Mouse (Mus musculus) bone marrow macrophage, adult 2 months (primary cell): ENCODE measurements around the gene Fam78a. TPM values are rescaled to one million over a fixed set of nuclear protein-coding genes. Genes with fewer than 3 reads are reported as not detected.
"Not testable (repeated sequence)": the region's sequence is repeated elsewhere in the genome, so short reads cannot be mapped to it uniquely, and the experiment has no call there.

Experiments used
- H3K27ac ChIP-seq: 2 replicates; pipeline ENCODE4 v1.5.1; 2012; ENCODE audit warnings: low read depth, low read length; ENCODE audit not compliant: insufficient read depth
- H3K4me1 ChIP-seq: 2 replicates; pipeline ENCODE4 v1.6.1; 2012; ENCODE audit warnings: low read length; ENCODE audit not compliant: control insufficient read depth, insufficient read depth
- H3K4me3 ChIP-seq: 2 replicates; pipeline ENCODE4 v1.5.1; 2012; ENCODE audit warnings: mild to moderate bottlenecking, low read length, moderate library complexity; ENCODE audit not compliant: insufficient read depth
- CTCF ChIP-seq: IDR thresholded peaks from 2 replicates; pipeline ENCODE4 v1.5.1; 2012; ENCODE audit warnings: low read depth, mild to moderate bottlenecking, low read length, moderate library complexity
- POLR2A ChIP-seq: IDR thresholded peaks from 2 replicates; pipeline ENCODE4 v1.6.1; 2012; ENCODE audit warnings: mild to moderate bottlenecking, low read depth, low read length, borderline replicate concordance
- polyA plus RNA-seq: library from polyadenylated mRNA; stranded (reverse); fragments of >200 nt; gene quantifications from 2 replicates; pipeline ENCODE4 v1.2.4, GENCODE M21; 2012; ENCODE audit not compliant: missing spikeins, insufficient read depth, insufficient read length

The Fam78a gene
- polyA plus RNA-seq, 1 experiment = 16.5 TPM

- no peak overlapping the region for H3K27ac ChIP-seq
- no peak overlapping the region for H3K4me3 ChIP-seq
These were observed 38.6 kb downstream of the Fam78a start for GRCm38 (mm10) chr2:32046009-32046408.

GRCm38 (mm10) chr2:32045375-32045774 is 39.3 kb downstream of the Fam78a start:
- no peak overlapping the region for H3K4me3 ChIP-seq

More at GRCm38 (mm10) chr2:32046009-32046408, 38.6 kb downstream of the Fam78a start:
- no peaks in the 10 kb centered on the region for H3K4me1 ChIP-seq
- no peak for TF ChIP-seq POLR2A
- TF ChIP-seq CTCF = no peak

GRCm38 (mm10) chr2:32043836-32044235 is 40.8 kb downstream of the Fam78a start:
- Histone ChIP-seq H3K4me3 (no peak overlapping the region), H3K27ac (no peak overlapping the region), H3K4me1 (peaks cover 11% of the 10 kb centered on the region)
- TF ChIP-seq CTCF = no peak
- TF ChIP-seq POLR2A = no peak

More at GRCm38 (mm10) chr2:32045375-32045774, 39.3 kb downstream of the Fam78a start:
- TF ChIP-seq POLR2A (no peak), CTCF (no peak)
- H3K27ac ChIP-seq = no peak overlapping the region
- H3K4me1 ChIP-seq = no peaks in the 10 kb centered on the region

- TF ChIP-seq POLR2A = no peak
- peaks cover 31% of the 10 kb centered on the region for H3K4me1 ChIP-seq
- H3K4me3 ChIP-seq = no peak overlapping the region
- H3K27ac ChIP-seq = no peak overlapping the region
These were observed 43.6 kb downstream of the Fam78a start for GRCm38 (mm10) chr2:32041087-32041486.

- H3K4me3 ChIP-seq, H3K27ac ChIP-seq: not testable (repeated sequence)
- peaks cover 31% of the 10 kb centered on the region for H3K4me1 ChIP-seq
These were observed 44.0 kb downstream of the Fam78a start for GRCm38 (mm10) chr2:32040646-32041045.

- no peak for TF ChIP-seq CTCF
- no peak for TF ChIP-seq POLR2A
- Histone ChIP-seq H3K4me1 (peaks cover 31% of the 10 kb centered on the region), H3K27ac (peak overlapping the region; percentile 72), H3K4me3 (peak overlapping the region; percentile 32; the same call in 1 of the 2 replicates)
These were observed 46.0 kb downstream of the Fam78a start for GRCm38 (mm10) chr2:32038661-32039081.

GRCm38 (mm10) chr2:32037279-32037858 is 47.3 kb downstream of the Fam78a start:
- no peak for TF ChIP-seq CTCF
- TF ChIP-seq POLR2A = no peak
- Histone ChIP-seq H3K4me1 (peaks cover 31% of the 10 kb centered on the region), H3K27ac (peak overlapping the region; percentile 72), H3K4me3 (no peak overlapping the region)

GRCm38 (mm10) chr2:32034206-32034605 is 50.5 kb downstream of the Fam78a start:
- no peak overlapping the region for H3K4me3 ChIP-seq
- no peak for TF ChIP-seq CTCF
- no peak for TF ChIP-seq POLR2A
- H3K4me1 ChIP-seq = peaks cover 24% of the 10 kb centered on the region
- H3K27ac ChIP-seq = no peak overlapping the region

- Histone ChIP-seq H3K4me3 (no peak overlapping the region), H3K4me1 (peaks cover 19% of the 10 kb centered on the region), H3K27ac (no peak overlapping the region)
- TF ChIP-seq CTCF = no peak
- no peak for TF ChIP-seq POLR2A
These were observed 51.2 kb downstream of the Fam78a start for GRCm38 (mm10) chr2:32033436-32033835.

- H3K4me1 ChIP-seq = no peaks in the 10 kb centered on the region
- H3K4me3 ChIP-seq = no peak overlapping the region
- no peak overlapping the region for H3K27ac ChIP-seq
- TF ChIP-seq POLR2A (no peak), CTCF (no peak)
These were observed 55.0 kb downstream of the Fam78a start for GRCm38 (mm10) chr2:32029636-32030035.

- TF ChIP-seq POLR2A (no peak), CTCF (no peak)
- Histone ChIP-seq H3K4me3 (no peak overlapping the region), H3K4me1 (no peaks in the 10 kb centered on the region), H3K27ac (no peak overlapping the region)
These were observed 60.3 kb downstream of the Fam78a start for GRCm38 (mm10) chr2:32024372-32024771.
